Mouse (Mus musculus): Measurements from ENCODE around the gene Rasgef1c. TPM values are rescaled to one million over a fixed set of nuclear protein-coding genes. Genes with fewer than 3 reads are reported as not detected.

The Rasgef1c gene
- total and polyA plus RNA-seq, 2 experiments from 2014 or later, result not detected

GRCm38 (mm10) chr11:49900962-49901658, 525 bp upstream of the Rasgef1c start:
- H3K27me3 ChIP-seq (ENCODE audit: control insufficient read depth, insufficient read depth, low read length), result peaks cover 44% of the 10 kb centered on the region
- H3K4me2 ChIP-seq (ENCODE audit: low read depth, low read length), result peak overlapping the region; percentile 100
- DNase-seq (ENCODE audit: low spot score) (no peak), ATAC-seq (ENCODE audit: insufficient read depth, low read depth) (peak; percentile 27; the same call in 1 of the 2 replicates)
- H3K4me1 ChIP-seq (ENCODE audit: control insufficient read depth, insufficient read depth), result peaks cover 4% of the 10 kb centered on the region; the same call in 1 of the 2 replicates
- H3K9ac ChIP-seq (replicated peaks; ENCODE audit: low read depth, low read length), result no peak overlapping the region
- H3K4me3 ChIP-seq (ENCODE audit: low read depth, low read length), result peak overlapping the region; percentile 69
- H3K27ac ChIP-seq (ENCODE audit: low read depth), result no peak overlapping the region
- H3K9me3 ChIP-seq (replicated peaks; ENCODE audit: control insufficient read depth, low read length), result 0 out of 2 replicates have a peak, but pooled peaks cover 4% of the 10 kb centered on the region
- WGBS, result 27% methylated on average over 15 of the region's 15 CpGs
- no peaks in the 10 kb centered on the region for H3K36me3 ChIP-seq (replicated peaks; ENCODE audit: control insufficient read depth, insufficient read depth, low read length)
- TF ChIP-seq CTCF (IDR thresholded peaks at IDR 0.05; ENCODE audit: low read depth), result no peak
- TF ChIP-seq EP300 (IDR thresholded peaks at IDR 0.05; ENCODE audit: low read depth), result no peak

GRCm38 (mm10) chr11:49903333-49903732, 1.7 kb downstream of the Rasgef1c start:
- WGBS, result 15% methylated on average over 7 of the region's 7 CpGs
- Histone ChIP-seq H3K4me3 (ENCODE audit: low read depth, low read length) (no peak overlapping the region), H3K4me2 (ENCODE audit: low read depth, low read length) (no peak overlapping the region), H3K4me1 (ENCODE audit: control insufficient read depth, insufficient read depth) (peaks cover 4% of the 10 kb centered on the region; the same call in 1 of the 2 replicates), H3K9me3 (replicated peaks; ENCODE audit: control insufficient read depth, low read length) (no peaks in the 10 kb centered on the region), H3K27me3 (ENCODE audit: control insufficient read depth, insufficient read depth, low read length) (peaks cover 44% of the 10 kb centered on the region), H3K9ac (replicated peaks; ENCODE audit: low read depth, low read length) (no peak overlapping the region), H3K36me3 (replicated peaks; ENCODE audit: control insufficient read depth, insufficient read depth, low read length) (no peaks in the 10 kb centered on the region), H3K27ac (ENCODE audit: low read depth) (no peak overlapping the region)
- no peak for TF ChIP-seq EP300 (IDR thresholded peaks at IDR 0.05; ENCODE audit: low read depth)
- peak; percentile 74 for TF ChIP-seq CTCF (IDR thresholded peaks at IDR 0.05; ENCODE audit: low read depth)
- DNase-seq (ENCODE audit: low spot score), result peak; percentile 36
- ATAC-seq (ENCODE audit: insufficient read depth, low read depth), result peak; percentile 52

- Histone ChIP-seq H3K27ac (ENCODE audit: low read depth) (no peak overlapping the region), H3K27me3 (ENCODE audit: control insufficient read depth, insufficient read depth, low read length) (no peaks in the 10 kb centered on the region), H3K4me1 (ENCODE audit: control insufficient read depth, insufficient read depth) (no peaks in the 10 kb centered on the region), H3K4me2 (ENCODE audit: low read depth, low read length) (no peak overlapping the region), H3K9me3 (replicated peaks; ENCODE audit: control insufficient read depth, low read length) (no peaks in the 10 kb centered on the region), H3K4me3 (ENCODE audit: low read depth, low read length) (no peak overlapping the region), H3K9ac (replicated peaks; ENCODE audit: low read depth, low read length) (no peak overlapping the region), H3K36me3 (replicated peaks; ENCODE audit: control insufficient read depth, insufficient read depth, low read length) (no peaks in the 10 kb centered on the region)
- ATAC-seq (ENCODE audit: insufficient read depth, low read depth) (no peak), DNase-seq (ENCODE audit: low spot score) (no peak)
- TF ChIP-seq EP300 (IDR thresholded peaks at IDR 0.05; ENCODE audit: low read depth) (no peak), CTCF (IDR thresholded peaks at IDR 0.05; ENCODE audit: low read depth) (no peak)
- WGBS, result 63% methylated on average over 15 of the region's 15 CpGs
Measured at GRCm38 (mm10) chr11:49918521-49919180, 17.0 kb downstream of the Rasgef1c start.

- DNase-seq (ENCODE audit: low spot score), result no peak
- H3K4me1 ChIP-seq (ENCODE audit: control insufficient read depth, insufficient read depth), result no peaks in the 10 kb centered on the region
- no peak overlapping the region for H3K27ac ChIP-seq (ENCODE audit: low read depth)
- no peak overlapping the region for H3K4me3 ChIP-seq (ENCODE audit: low read depth, low read length)
- TF ChIP-seq EP300 (IDR thresholded peaks at IDR 0.05; ENCODE audit: low read depth) (no peak), CTCF (IDR thresholded peaks at IDR 0.05; ENCODE audit: low read depth) (no peak)
- no peak for ATAC-seq (ENCODE audit: insufficient read depth, low read depth)
- H3K9me3 ChIP-seq (replicated peaks; ENCODE audit: control insufficient read depth, low read length), result no peaks in the 10 kb centered on the region
- H3K9ac ChIP-seq (replicated peaks; ENCODE audit: low read depth, low read length), result no peak overlapping the region
- H3K4me2 ChIP-seq (ENCODE audit: low read depth, low read length), result no peak overlapping the region
- H3K36me3 ChIP-seq (replicated peaks; ENCODE audit: control insufficient read depth, insufficient read depth, low read length), result no peaks in the 10 kb centered on the region
- 79% methylated on average over 6 of the region's 6 CpGs for WGBS
- no peaks in the 10 kb centered on the region for H3K27me3 ChIP-seq (ENCODE audit: control insufficient read depth, insufficient read depth, low read length)
Measured at GRCm38 (mm10) chr11:49919304-49919703, 17.7 kb downstream of the Rasgef1c start.

GRCm38 (mm10) chr11:49923539-49923938, 21.9 kb downstream of the Rasgef1c start:
- TF ChIP-seq CTCF (IDR thresholded peaks at IDR 0.05; ENCODE audit: low read depth) (no peak), EP300 (IDR thresholded peaks at IDR 0.05; ENCODE audit: low read depth) (no peak)
- Histone ChIP-seq H3K4me1 (ENCODE audit: control insufficient read depth, insufficient read depth) (no peaks in the 10 kb centered on the region), H3K27me3 (ENCODE audit: control insufficient read depth, insufficient read depth, low read length) (no peaks in the 10 kb centered on the region), H3K9ac (replicated peaks; ENCODE audit: low read depth, low read length) (no peak overlapping the region), H3K9me3 (replicated peaks; ENCODE audit: control insufficient read depth, low read length) (no peaks in the 10 kb centered on the region), H3K36me3 (replicated peaks; ENCODE audit: control insufficient read depth, insufficient read depth, low read length) (no peaks in the 10 kb centered on the region), H3K4me3 (ENCODE audit: low read depth, low read length) (no peak overlapping the region), H3K27ac (ENCODE audit: low read depth) (no peak overlapping the region), H3K4me2 (ENCODE audit: low read depth, low read length) (no peak overlapping the region)
- ATAC-seq (ENCODE audit: insufficient read depth, low read depth) (no peak), DNase-seq (ENCODE audit: low spot score) (no peak)
- 87% methylated on average over 9 of the region's 9 CpGs for WGBS

Data from heart, postnatal 0 days (tissue).